In the genomic region with DNA sequence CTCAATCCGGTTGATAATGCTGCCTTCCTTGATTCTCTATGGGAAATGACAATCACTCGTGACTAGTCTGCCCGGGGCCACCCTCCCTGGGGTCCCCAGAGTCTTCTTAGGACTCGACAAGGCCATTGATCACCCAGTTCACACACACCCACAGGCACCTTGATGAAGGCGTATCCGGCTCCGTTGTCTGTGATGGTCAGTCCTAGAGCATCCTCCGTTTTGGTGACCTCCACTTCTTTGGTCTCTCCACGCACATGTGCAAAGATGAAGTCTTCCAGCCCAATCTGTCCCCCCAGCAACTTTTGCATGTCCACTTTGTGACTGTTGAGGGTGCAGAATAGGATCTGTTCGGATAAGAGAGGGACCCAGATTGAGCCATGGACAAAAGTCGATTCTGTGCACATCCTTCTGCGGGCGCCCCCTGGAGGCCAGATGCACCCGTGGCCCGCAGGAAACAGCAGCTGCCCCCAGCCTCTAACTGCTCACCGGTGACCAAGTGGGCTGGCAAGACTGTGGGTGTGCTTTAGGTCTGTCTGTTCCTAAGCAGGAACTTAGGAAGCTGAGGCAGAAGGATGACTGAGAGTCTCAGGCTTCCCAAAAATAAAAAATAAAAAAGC, we compare ENCODE assay signal across 1 mouse cellular context.
TF ChIP-seq lines count a peak whose summit lies in the region.

No protein-coding gene starts in this region.

TF ChIP-seq in CH12.LX, 34 proteins besides CTCF, POLR2A, EP300 and RAD21:
- TF ChIP-seq SMC3 (IDR thresholded peaks at IDR 0.05; ENCODE audit: low read depth, low read length), result peak; percentile 63
- no peak for TF ChIP-seq TBP (conservative IDR thresholded peaks at IDR 0.05; ENCODE audit: low read depth, low read length)
- TF ChIP-seq MXI1 (IDR thresholded peaks at IDR 0.05; ENCODE audit: low read depth, low read length), result no peak
- TF ChIP-seq ZNF384 (IDR thresholded peaks at IDR 0.05; ENCODE audit: low read depth, low read length), result no peak
- TF ChIP-seq JUND (conservative IDR thresholded peaks at IDR 0.05; ENCODE audit: low read depth, low read length), result no peak
- TF ChIP-seq JUN (IDR thresholded peaks at IDR 0.05; ENCODE audit: insufficient read depth, low read depth, low read length), result no peak
- no peak for TF ChIP-seq MAZ (IDR thresholded peaks at IDR 0.05; ENCODE audit: low read depth, low read length)
- TF ChIP-seq IRF4 (IDR thresholded peaks at IDR 0.05; ENCODE audit: low read depth, low read length), result no peak
